9 mouse cellular contexts compared by ENCODE assay signal in the genomic region with DNA sequence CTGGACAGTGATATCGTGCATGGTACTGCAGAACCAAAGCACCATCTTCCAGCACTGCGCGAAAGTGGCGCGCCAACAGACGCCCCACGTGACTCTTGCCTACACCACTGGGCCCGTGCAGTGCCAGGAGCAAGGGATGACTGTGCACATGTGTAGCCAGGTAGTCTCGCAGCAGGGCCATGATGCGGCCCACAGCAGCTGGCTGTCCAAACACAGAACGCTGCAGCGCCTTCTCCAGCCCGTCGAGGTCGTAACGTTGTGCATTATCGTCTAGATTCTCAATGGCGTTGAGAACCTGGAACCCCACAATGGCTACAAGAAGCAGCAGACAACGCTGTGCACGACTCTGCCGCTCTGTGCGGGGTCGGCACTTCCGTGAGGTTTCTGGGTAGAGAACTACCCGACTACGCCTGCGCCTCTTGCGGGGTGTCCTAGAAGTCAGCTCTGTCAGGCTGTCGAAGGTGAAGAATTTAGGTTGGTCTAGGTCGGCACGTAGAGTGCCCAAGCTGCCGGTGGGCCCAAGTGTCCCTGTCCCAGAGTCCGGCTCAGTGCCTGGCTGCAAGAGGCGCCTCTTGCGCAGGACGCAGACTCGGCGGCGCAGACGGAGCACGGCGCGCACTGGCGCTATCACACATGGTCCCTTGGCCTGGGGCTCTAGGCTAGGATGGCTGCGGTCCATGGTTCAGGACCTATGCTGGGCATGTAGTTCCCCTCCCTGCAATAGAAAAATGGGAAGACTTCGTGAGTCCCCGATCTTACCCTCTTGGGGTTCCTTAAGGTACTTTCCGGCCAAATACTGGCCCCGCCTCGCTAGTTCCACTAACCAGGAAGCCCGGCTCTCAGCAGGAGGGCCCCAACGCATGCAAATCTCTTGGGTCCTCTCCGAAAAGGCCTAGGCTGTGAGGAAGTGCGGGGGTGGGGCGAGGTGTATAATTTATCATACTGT. TPM values are rescaled to one million over a fixed set of nuclear protein-coding genes. Genes with fewer than 3 reads are reported as not detected.
DNase-seq lines count a peak whose midpoint lies in the region; ATAC-seq and TF ChIP-seq lines count a peak whose summit lies in the region.
"Had no signal": no experiment of that assay in that cellular context is flagged by ENCODE, and none has a peak within 500 bp of the region (broad histone marks: within the 10 kb centered on the region; RNA-seq: fewer than 3 reads in every experiment).

No protein-coding gene starts in this region.

- H3K36me3 ChIP-seq in kidney, adult 2 months (ENCODE audit: control insufficient read depth, insufficient read depth, low read length): no peaks in the 10 kb centered on the region; the same call in 1 of the 2 replicates
- peaks cover 11% of the 10 kb centered on the region for H3K36me3 ChIP-seq in lung, embryonic 16.5 days (ENCODE audit: control insufficient read depth, insufficient read depth, low read length)

- H3K27ac ChIP-seq in kidney, adult 2 months (ENCODE audit: insufficient read depth, low read depth, low read length): peak overlapping the region; percentile 93
- peak overlapping the region; percentile 87 for H3K27ac ChIP-seq in lung, embryonic 16.5 days (ENCODE audit: low read length)

- peak overlapping the region; percentile 43 for H3K4me3 ChIP-seq in kidney, adult 2 months (ENCODE audit: insufficient read depth, low read depth, low read length)
- peak overlapping the region; percentile 47 for H3K4me3 ChIP-seq in lung, embryonic 16.5 days (ENCODE audit: low read length)

- H3K27me3 ChIP-seq in kidney, adult 2 months (replicated peaks; ENCODE audit: control insufficient read depth, insufficient read depth, low read length): no peaks in the 10 kb centered on the region
- H3K27me3 ChIP-seq in lung, embryonic 16.5 days (ENCODE audit: control insufficient read depth, insufficient read depth, low read depth, low read length): peaks cover 4% of the 10 kb centered on the region; the same call in 1 of the 2 replicates

- DNase-seq in adrenal gland, adult 18-20 months (ENCODE audit: low spot score in 2 of 2): peak; percentile 61 to 62
- DNase-seq in heart, adult 8-10 months (ENCODE audit: low spot score): peak; percentile 82
- peak; percentile 91 for DNase-seq in kidney, adult 2 months
- peak; percentile 62 to 76 for DNase-seq in spleen, postnatal 14 days (ENCODE audit: low spot score in 2 of 2)
- no peak for DNase-seq in retina, postnatal 1 day
- no peak for DNase-seq in layer of hippocampus, adult 9-11 months

- peak; percentile 50 for ATAC-seq in CD4-positive, CD25-positive, alpha-beta regulatory T cell, adult 4 months
- peak; percentile 41 for ATAC-seq in lung, embryonic 16.5 days (ENCODE audit: low read depth)

- H3K4me2 ChIP-seq in lung, embryonic 16.5 days (ENCODE audit: low read depth, low read length): peak overlapping the region; percentile 65

- WGBS in kidney, adult 2 months: 25% methylated on average over 55 of the region's 55 CpGs
- WGBS in lung, embryonic 16.5 days: 15% methylated on average over 55 of the region's 55 CpGs

- H3K9me3 ChIP-seq in lung, embryonic 16.5 days (ENCODE audit: control insufficient read depth, low read length): no peaks in the 10 kb centered on the region

- TF ChIP-seq CTCF in kidney, adult 2 months (conservative IDR thresholded peaks at IDR 0.05; ENCODE audit: insufficient read depth, insufficient read length, low read depth, low read length): no peak

- peak overlapping the region; percentile 64 for H3K9ac ChIP-seq in lung, embryonic 16.5 days (ENCODE audit: low read length)

- H3K4me1 ChIP-seq in kidney, adult 2 months (ENCODE audit: control insufficient read depth, insufficient read depth, low read length): peaks cover 10% of the 10 kb centered on the region; the same call in 1 of the 2 replicates
- peaks cover 22% of the 10 kb centered on the region for H3K4me1 ChIP-seq in lung, embryonic 16.5 days (replicated peaks; ENCODE audit: control insufficient read depth, insufficient read depth, low read length)

- TF ChIP-seq POLR2A in kidney, adult 2 months (IDR thresholded peaks at IDR 0.05; ENCODE audit: low read depth, low read length): no peak

RNA-seq across cellular contexts. Expression of a gene that starts 1.2 kb away (rescaled TPM):
- 10 to 100 TPM; 60.5 to 94.3 TPM for polyA plus RNA-seq in CD4-positive, CD25-positive, alpha-beta regulatory T cell, adult 4 months (2017; shearing (Covaris generic))
- 10 to 100 TPM; 11.6 to 19.5 TPM for total RNA-seq in adrenal gland, adult 18-20 months (2021)
- total RNA-seq in heart, adult 8-10 months (2022): 1 to 10 TPM; 3.9 to 5.0 (median 4.7) TPM
- polyA plus RNA-seq in kidney, adult 2 months (2012; rRNA removed): 21.8 and 26.9 TPM in 2 replicates
- 10.0 and 12.5 TPM in 2 replicates for polyA plus RNA-seq in lung, embryonic 16.5 days (2015; fragmentation: Nextera tagmentation; extraction: Ambion mirVana)

RNA-seq across cellular contexts. Expression of a gene that starts 14.9 kb away (rescaled TPM):
- under 1 TPM in 1 of 2 experiments, not detected in 1; 0.28 TPM for polyA plus RNA-seq in CD4-positive, CD25-positive, alpha-beta regulatory T cell, adult 4 months (2017; shearing (Covaris generic))
- total RNA-seq in adrenal gland, adult 18-20 months (2021): 1 to 10 TPM; 2.3 to 3.5 TPM
- 1 to 10 TPM; 5.0 to 9.4 (median 9.2) TPM for total RNA-seq in heart, adult 8-10 months (2022)
- 5.7 and 7.8 TPM in 2 replicates for polyA plus RNA-seq in kidney, adult 2 months (2012; rRNA removed)
- polyA plus RNA-seq in lung, embryonic 16.5 days (2015; fragmentation: Nextera tagmentation; extraction: Ambion mirVana): 9.8 and 10.0 TPM in 2 replicates

RNA-seq across cellular contexts. Expression of a gene that starts 15.8 kb away (rescaled TPM):
- 10 to 100 TPM; 48.2 to 55.8 TPM for polyA plus RNA-seq in CD4-positive, CD25-positive, alpha-beta regulatory T cell, adult 4 months (2017; shearing (Covaris generic))
- total RNA-seq in adrenal gland, adult 18-20 months (2021): 10 to 100 TPM; 48.8 to 49.5 TPM
- 10 to 100 TPM; 38.5 to 49.3 (median 39.5) TPM for total RNA-seq in heart, adult 8-10 months (2022)
- 62.6 and 70.5 TPM in 2 replicates for polyA plus RNA-seq in kidney, adult 2 months (2012; rRNA removed)
- polyA plus RNA-seq in lung, embryonic 16.5 days (2015; fragmentation: Nextera tagmentation; extraction: Ambion mirVana): 112 and 113 TPM in 2 replicates

RNA-seq across cellular contexts. Expression of a gene that starts 19.0 kb away (rescaled TPM):
- not detected for polyA plus RNA-seq in CD4-positive, CD25-positive, alpha-beta regulatory T cell, adult 4 months (2017; shearing (Covaris generic))
- not detected for total RNA-seq in adrenal gland, adult 18-20 months (2021)
- not detected for total RNA-seq in heart, adult 8-10 months (2022)
- 0.42 and 0.68 TPM in 2 replicates for polyA plus RNA-seq in kidney, adult 2 months (2012; rRNA removed)
- 0.15 TPM in 1 of 2 replicates, not detected in the other for polyA plus RNA-seq in lung, embryonic 16.5 days (2015; fragmentation: Nextera tagmentation; extraction: Ambion mirVana)
- total RNA-seq: hematopoietic stem cell, adult 5-6 weeks had no signal

RNA-seq across cellular contexts. Expression of a gene that starts 23.1 kb away (rescaled TPM):
- polyA plus RNA-seq in CD4-positive, CD25-positive, alpha-beta regulatory T cell, adult 4 months (2017; shearing (Covaris generic)): not detected
- total RNA-seq in adrenal gland, adult 18-20 months (2021): not detected
- total RNA-seq in heart, adult 8-10 months (2022): not detected
- 0.55 and 0.58 TPM in 2 replicates for polyA plus RNA-seq in kidney, adult 2 months (2012; rRNA removed)
- 0.68 TPM in 1 of 2 replicates, not detected in the other for polyA plus RNA-seq in lung, embryonic 16.5 days (2015; fragmentation: Nextera tagmentation; extraction: Ambion mirVana)
- total RNA-seq: hematopoietic stem cell, adult 5-6 weeks had no signal

Comparison
In these comparisons a context has a peak if more than half of its experiments do, and no peak if none do; other contexts are left out.
1. DNase-seq: peak in adrenal gland, adult 18-20 months (2 of 2), heart, adult 8-10 months (single experiment), kidney, adult 2 months (single experiment) and spleen, postnatal 14 days (2 of 2); none in retina, postnatal 1 day (single experiment) and layer of hippocampus, adult 9-11 months (single experiment).